Mouse (Mus musculus): ENCODE data around the gene Cdk15.

The Cdk15 gene

GRCm38 (mm10) chr1:59272189-59272588 lies 15.5 kb downstream of the Cdk15 start:
- no peak for DNase-seq (ENCODE audit: low spot score in 2 of 2)

- DNase-seq (ENCODE audit: low spot score in 2 of 2), result no peak
These were observed 29.2 kb downstream of the Cdk15 start for GRCm38 (mm10) chr1:59285880-59286279.

- DNase-seq (ENCODE audit: low spot score in 2 of 2), result peak in 1 of 2 experiments; percentile 16
These were observed 29.7 kb downstream of the Cdk15 start for GRCm38 (mm10) chr1:59286316-59286850.

- no peak for DNase-seq (ENCODE audit: low spot score in 2 of 2)
These were observed 31.0 kb downstream of the Cdk15 start for GRCm38 (mm10) chr1:59287733-59288132.

- no peak for DNase-seq (ENCODE audit: low spot score in 2 of 2)
These were observed 34.9 kb downstream of the Cdk15 start for GRCm38 (mm10) chr1:59291652-59292051.

GRCm38 (mm10) chr1:59295769-59296168 lies 39.1 kb downstream of the Cdk15 start:
- no peak for DNase-seq (ENCODE audit: low spot score in 2 of 2)

- DNase-seq (ENCODE audit: low spot score in 2 of 2), result no peak
These were observed 40.5 kb downstream of the Cdk15 start for GRCm38 (mm10) chr1:59297167-59297566.

GRCm38 (mm10) chr1:59298491-59299090 lies 41.9 kb downstream of the Cdk15 start:
- DNase-seq (ENCODE audit: low spot score in 2 of 2), result no peak

- DNase-seq (ENCODE audit: low spot score in 2 of 2), result no peak
These were observed 50.6 kb downstream of the Cdk15 start for GRCm38 (mm10) chr1:59307310-59307709.

- no peak for DNase-seq (ENCODE audit: low spot score in 2 of 2)
These were observed 54.7 kb downstream of the Cdk15 start for GRCm38 (mm10) chr1:59311292-59311885.

- DNase-seq (ENCODE audit: low spot score in 2 of 2), result no peak
These were observed 55.8 kb downstream of the Cdk15 start for GRCm38 (mm10) chr1:59312187-59313153.

- DNase-seq (ENCODE audit: low spot score in 2 of 2), result no peak
These were observed 56.6 kb downstream of the Cdk15 start for GRCm38 (mm10) chr1:59313154-59313940.

- DNase-seq (ENCODE audit: low spot score in 2 of 2), result no peak
These were observed 58.5 kb downstream of the Cdk15 start for GRCm38 (mm10) chr1:59315057-59315807.

GRCm38 (mm10) chr1:59316031-59316385 lies 59.3 kb downstream of the Cdk15 start:
- DNase-seq (ENCODE audit: low spot score in 2 of 2), result peak in 1 of 2 experiments; percentile 16

- no peak for DNase-seq (ENCODE audit: low spot score in 2 of 2)
These were observed 59.8 kb downstream of the Cdk15 start for GRCm38 (mm10) chr1:59316386-59317051.

GRCm38 (mm10) chr1:59317397-59317796 lies 60.7 kb downstream of the Cdk15 start:
- no peak for DNase-seq (ENCODE audit: low spot score in 2 of 2)

GRCm38 (mm10) chr1:59318878-59319277 lies 62.2 kb downstream of the Cdk15 start:
- DNase-seq (ENCODE audit: low spot score in 2 of 2), result no peak

GRCm38 (mm10) chr1:59321076-59321879 lies 64.6 kb downstream of the Cdk15 start:
- no peak for DNase-seq (ENCODE audit: low spot score in 2 of 2)

All from spleen, postnatal 10 days (tissue).